Mouse (Mus musculus): Measurements from ENCODE around the gene Rcl1. TPM values are rescaled to one million over a fixed set of nuclear protein-coding genes. Genes with fewer than 3 reads are reported as not detected.

The Rcl1 gene
- total RNA-seq (2021): 1 to 10 TPM; 4.5 to 7.3 TPM

DNA sequence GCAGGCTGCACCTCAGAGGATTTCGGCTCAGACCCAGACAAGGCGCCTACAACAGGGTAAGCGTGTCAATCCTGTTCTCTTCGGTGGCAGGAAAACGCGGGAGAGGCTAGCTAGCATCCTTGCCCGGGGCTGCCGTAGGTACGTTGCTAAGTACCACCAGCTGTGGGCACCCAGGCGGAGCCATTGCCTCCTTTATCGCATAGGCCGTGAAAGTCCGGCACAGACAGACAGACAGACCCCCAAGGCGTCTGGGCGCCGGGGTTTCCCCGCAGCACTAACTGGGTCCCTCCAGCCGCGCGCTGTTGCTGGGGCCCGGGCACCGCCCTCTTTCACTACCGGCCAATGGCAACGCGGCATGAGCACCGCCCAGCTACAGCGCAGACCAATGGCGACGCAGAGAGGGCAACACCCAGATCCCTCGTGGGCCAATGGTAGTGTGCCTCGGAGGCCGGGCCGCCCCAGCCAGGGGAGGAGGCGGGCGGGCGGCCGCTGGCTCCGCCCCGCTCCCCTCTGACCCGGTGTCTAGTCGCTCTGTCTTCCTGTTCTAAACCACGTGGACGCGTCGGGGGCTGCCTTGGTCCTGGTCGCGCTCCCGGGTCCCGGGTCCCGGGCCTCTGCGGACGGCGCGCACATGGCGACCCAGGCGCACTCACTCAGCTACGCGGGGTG lies at the start of gene Rcl1:
Gene Rcl1 (plus strand): TSS at position 502 of the 669 bp plus-strand sequence.
- intact Hi-C loops (cut with DNase I): loop anchor here (2.0 to 10.0 kb wide), 4 partner anchors 32 to 934 kb away; partner anchors contain the start of gene Uhrf2
- DNase-seq: peak; percentile 93 to 94

DNA sequence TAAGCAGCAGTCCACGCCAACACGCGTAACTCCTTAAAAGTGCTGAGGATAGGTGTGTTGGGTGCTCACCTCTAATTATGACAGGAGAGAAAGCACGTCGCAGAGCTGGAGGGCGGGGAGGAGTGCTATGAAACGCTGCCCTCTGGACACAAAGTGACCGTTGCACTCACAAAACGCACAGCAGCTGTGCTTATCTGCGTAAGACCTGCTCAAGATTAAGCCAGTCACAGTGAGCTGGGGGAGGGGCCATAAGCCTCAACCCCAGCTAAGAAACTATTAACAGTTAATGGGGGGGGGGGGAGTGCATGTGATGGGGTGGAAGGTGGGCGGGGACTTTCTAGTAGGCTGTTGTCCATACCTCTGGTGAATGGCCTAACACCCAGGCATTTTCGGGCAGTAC lies 48.4 kb upstream of the Rcl1 start:
- intact Hi-C loops (cut with DNase I): no loop called here
- DNase-seq: no peak

DNA sequence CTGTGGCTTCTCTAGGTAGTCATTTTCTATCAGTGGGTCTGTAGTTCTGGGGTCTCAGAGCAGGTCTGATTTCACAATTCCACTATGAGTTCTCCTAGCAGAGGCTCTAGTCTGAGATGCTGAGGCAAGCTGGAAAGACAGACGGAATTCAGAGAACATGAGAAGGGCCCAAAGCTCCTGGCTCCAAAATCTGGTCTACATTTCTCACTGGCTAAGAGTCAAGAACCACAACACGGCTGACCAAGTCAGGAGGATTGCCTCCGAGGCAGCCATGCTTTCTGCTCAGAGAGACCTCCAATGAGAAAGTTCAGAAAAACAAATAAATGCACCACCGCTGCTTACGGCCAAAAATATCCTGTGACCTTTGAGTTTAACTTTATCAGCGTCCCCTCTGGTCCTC lies 46.6 kb upstream of the Rcl1 start:
- intact Hi-C loops (cut with DNase I): no loop called here
- no peak for DNase-seq

DNA sequence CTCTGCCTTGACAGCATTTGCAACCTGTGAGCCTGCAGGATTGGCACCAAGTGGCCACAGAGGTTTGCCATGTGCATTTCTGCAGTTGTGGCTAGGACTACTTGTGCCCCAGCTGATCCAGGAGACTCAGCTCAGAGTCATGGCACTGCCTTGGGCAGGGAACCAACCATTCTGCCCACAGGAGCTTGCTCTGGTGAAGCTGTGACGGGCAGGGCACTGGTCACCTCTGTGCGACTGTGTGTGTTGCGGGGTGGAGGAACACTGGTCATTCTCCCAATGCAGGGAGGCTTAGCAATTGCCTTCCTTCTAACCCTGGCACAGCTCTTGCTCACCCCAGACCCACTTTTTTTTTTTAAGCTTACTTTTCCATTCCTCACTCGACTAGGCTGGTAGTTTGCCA lies 45.7 kb upstream of the Rcl1 start:
- DNase-seq: no peak
- intact Hi-C loops (cut with DNase I): loop anchor here (5.0 kb wide), 1 partner anchor 278 kb away; no protein-coding TSS in a partner anchor

DNA sequence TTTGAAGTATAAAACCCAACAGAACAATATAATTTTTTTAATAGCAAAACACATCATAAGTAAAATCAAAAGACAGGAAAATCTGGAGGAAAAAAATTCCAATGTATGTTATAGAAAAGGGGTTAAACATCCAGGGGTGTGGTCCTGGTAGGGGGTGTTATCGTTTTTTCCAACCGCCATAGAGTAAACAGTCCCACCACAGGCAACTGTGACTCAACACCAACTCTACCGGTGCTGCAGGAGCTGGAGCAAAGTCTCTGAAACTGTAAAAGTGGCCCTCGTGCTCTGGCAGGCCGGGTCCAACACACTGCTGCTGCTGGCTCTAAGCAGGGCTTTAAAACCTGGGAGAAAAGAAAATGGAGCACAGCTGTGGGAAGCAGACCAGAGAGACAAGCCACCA lies 42.4 kb upstream of the Rcl1 start:
- intact Hi-C loops (cut with DNase I): loop anchor here (5.0 kb wide), 1 partner anchor 281 kb away; no protein-coding TSS in a partner anchor
- no peak for DNase-seq

DNA sequence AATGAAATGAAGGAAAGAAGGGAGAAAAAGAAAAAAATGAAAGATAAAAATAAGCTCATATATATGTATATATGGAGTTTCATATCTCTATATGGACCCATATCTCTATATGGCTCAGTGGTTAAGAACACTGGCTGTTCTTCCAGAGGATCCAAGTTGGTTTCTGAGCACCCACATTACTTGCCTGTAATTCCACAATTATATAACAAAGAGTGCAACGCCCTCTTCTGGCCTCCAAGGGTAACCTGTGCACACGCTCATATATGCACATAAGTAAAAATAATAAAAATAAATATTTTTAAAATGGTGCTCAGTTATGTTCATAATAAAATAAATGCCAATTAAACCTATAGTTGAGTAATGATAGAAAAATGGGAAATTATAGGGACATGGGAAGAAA lies 41.5 kb upstream of the Rcl1 start:
- DNase-seq: no peak
- intact Hi-C loops (cut with DNase I): loop anchor here (5.0 kb wide), 4 partner anchors 82 to 443 kb away; no protein-coding TSS in a partner anchor

DNA sequence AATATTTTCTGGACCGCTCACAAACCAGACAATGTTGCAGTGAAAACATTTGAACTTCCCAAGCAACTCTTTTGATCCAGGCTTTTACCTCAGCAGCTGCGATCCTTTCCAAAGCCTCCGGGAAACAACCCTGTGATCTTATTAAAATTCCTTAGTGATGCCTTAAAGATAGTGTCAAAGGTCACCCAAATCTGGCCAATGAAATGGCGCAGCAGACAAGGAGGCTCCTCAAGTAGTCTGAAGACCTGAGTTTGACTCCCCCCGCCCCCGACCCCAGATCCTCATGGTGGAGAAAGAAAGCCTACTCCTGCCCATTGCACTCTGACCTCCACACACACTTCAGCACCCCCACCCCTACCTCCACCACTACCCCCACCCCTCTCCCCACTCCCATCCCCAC lies 40.9 kb upstream of the Rcl1 start:
- no peak for DNase-seq
- intact Hi-C loops (cut with DNase I): loop anchor here (5.0 kb wide), 3 partner anchors 83 to 442 kb away; no protein-coding TSS in a partner anchor

DNA sequence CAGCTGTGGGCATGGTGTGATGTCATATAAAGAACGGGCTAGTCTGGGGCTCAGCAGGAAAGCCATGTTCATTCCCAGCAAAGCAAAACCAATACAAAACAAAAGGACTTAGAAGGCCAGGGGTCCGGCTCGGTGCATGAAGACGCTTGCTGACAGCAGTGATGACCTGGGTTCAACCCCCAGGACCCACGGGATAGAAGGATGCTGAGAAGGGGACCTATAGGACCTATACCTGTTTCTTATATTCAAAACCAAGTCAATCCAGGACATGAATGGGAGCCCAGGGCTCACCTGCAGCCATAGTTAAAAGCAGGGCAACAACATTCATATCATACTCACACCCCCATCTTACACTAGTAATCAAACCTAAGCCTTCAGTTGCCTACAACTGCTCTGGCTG lies 38.2 kb upstream of the Rcl1 start:
- intact Hi-C loops (cut with DNase I): loop anchor here (5.0 kb wide), 3 partner anchors 86 to 439 kb away; no protein-coding TSS in a partner anchor
- DNase-seq: no peak

DNA sequence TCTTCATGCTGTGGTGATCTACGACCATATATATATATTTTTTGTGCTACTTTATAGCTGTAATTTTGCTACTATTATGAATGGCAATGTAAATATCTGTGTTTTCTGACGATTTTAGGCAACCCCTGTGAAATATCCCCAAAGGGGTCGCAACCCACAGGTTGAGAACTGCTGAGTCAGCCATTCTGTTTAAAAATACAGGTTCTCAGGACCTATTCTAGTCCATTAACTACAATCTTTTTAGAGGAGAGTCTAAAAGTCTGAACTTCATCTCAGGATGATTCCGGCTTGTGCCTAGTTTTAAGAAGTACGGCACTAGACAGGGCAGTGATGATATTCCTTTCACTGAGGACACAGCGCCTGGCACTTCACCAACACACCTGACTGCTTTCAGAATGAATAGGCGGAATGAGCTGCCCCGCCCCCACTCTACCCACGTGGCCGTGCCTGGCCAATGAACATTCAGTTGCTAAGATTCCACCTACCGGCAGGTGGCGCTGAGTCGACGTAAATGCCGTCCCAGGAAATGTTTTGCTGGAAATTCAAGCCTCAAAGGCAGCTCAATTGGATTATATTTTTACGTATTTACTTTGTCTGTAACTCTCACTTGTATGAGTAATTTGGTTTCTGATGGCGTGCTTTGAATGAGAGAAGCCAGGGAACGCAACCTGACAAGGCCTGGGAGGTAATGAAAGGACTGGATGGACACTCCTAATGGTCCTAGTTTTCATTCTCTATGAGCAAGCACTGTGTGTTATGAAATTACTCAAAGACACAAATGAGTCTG lies 37.4 kb upstream of the Rcl1 start:
- DNase-seq: peak; percentile 93 to 95
- intact Hi-C loops (cut with DNase I): loop anchor here (1.0 to 5.0 kb wide), 6 partner anchors 86 to 439 kb away; no protein-coding TSS in a partner anchor

DNA sequence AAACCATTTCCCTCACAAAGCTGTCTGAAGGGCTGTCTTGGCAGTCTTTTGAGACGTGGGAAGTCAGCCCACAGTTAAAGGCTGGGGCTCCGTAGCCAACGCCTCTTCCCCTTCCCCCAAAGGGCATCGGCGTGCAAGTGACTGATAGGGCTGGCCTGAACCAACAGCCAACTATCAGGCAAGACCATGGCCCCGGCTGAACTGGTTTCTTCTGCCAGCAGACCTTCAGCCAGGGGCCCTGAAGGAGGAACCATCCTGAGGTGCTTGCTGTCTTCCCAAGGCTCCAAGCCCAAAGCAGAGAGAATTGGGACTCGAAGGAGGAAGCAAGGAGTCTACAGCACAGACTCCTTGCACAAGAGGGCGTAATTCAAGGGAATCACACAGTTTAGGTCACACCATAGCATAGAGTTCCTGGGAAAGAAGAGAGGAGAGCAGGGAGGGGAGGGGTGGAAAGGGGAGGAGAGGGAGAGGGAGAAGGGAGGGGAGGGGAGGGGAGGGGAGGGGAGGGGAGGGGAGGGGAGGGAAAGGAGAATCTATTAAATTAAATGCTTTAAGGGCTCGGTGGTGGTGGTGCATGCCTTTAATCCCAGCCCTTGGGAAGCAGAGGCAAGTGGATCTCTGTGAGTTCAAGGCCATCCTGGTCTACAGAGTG lies 36.6 kb upstream of the Rcl1 start:
- intact Hi-C loops (cut with DNase I): loop anchor here (1.0 to 5.0 kb wide), 6 partner anchors 87 to 438 kb away; no protein-coding TSS in a partner anchor
- DNase-seq: peak; percentile 64 to 68

DNA sequence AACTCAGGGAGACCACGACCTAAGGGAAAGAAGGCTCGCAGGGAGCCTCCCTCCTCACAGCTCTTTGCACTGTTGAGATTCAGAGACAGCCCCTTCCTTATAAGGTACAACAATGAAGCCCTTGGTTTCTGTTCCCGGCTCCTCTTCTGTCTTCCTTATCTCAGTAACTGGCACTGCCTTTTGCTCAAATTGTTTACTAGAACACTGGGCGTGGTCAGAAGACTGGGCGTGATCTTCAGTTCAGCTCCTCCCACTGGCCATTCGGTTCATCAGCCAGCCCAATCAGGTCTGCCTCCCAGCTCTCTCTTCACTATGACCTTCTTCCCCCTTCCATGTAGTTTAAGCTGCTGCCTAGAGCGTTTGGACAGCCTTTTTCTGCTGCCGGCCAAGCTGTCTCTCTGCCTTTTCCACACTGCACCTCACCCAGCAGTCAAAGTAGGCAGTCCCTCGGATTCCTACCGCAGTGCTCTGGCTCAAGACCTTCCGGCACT lies 34.1 kb upstream of the Rcl1 start:
- DNase-seq: peak; percentile 80
- intact Hi-C loops (cut with DNase I): no loop called here

DNA sequence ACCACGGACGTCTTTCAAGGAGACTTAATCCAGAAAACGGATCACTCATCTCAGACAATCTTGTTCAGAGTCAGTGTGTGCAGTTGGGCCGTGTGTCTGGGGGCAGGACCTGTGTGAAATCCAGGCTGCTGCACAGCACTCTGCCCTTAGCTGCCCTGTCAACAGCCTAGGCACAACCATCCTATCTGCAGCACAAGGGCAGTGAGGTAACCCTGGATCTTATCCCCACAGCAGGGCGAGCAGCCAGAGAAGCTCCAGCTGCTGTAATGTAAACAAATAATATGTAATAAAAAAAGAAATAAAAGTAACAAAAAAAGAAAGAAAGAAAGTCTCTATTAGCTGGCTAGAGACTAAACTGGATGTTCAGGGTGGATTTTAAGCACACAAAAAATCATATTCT lies 32.0 kb upstream of the Rcl1 start:
- no peak for DNase-seq
- intact Hi-C loops (cut with DNase I): loop anchor here (2.0 kb wide), 1 partner anchor 32 kb away; the partner anchor contains the start of gene Rcl1

DNA sequence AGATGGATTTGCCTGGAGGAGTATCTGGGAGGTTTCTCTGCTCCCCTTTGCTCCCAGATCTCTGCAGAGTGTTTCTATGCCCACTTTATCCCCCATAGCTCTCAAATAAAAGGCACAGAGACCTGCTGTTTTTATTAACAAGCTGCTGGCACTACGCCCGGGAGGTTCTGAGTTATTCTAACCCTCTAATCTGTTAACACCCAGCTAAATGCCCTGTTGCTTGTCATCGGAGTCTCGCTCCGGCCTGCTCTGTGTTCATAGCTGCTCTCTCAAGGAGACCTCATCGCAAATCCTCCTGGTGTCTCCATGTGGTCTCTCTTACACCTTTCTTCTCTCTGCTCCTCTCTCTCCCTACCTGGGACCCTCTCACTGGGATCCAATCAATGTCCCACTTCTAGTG lies 26.4 kb upstream of the Rcl1 start:
- intact Hi-C loops (cut with DNase I): no loop called here
- peak; percentile 31 to 42 for DNase-seq

DNA sequence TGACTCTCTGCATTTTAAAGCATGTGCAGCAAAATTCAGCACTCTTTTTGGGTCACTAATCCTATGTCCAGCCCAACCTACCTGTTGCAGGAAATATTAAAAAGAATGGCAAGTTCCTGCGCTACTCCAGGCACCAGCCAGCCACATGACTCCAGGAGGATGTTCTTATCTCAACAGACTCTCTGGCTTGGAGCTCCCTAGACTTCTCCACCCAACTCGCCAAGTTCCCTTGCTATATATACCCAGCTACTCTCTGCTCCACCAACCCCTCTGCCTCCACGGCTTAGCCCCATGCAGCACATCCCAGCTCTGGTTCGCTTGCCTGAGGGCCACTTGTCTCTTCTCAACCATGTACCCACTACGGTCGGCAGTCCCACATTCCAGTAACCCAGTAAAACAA lies 12.5 kb upstream of the Rcl1 start:
- DNase-seq: no peak
- intact Hi-C loops (cut with DNase I): no loop called here

DNA sequence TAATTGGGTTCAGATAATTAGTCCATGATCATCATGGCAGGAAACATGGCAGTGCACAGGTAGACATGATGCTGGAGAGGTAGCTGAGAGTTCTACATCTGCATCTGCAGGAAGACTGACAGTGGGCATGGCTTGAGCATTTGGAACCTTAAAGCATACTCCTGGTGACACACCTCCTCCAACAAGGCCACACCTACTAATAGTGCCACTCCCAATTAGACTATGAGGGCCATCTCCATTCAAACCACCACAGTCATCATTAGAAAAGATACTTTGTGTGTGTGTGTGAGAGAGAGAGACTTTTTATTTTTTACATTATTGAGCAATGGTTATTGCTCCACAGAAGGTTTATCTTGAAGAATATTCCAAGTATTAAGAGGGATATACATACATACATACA lies 9.0 kb upstream of the Rcl1 start:
- DNase-seq: no peak
- intact Hi-C loops (cut with DNase I): no loop called here

DNA sequence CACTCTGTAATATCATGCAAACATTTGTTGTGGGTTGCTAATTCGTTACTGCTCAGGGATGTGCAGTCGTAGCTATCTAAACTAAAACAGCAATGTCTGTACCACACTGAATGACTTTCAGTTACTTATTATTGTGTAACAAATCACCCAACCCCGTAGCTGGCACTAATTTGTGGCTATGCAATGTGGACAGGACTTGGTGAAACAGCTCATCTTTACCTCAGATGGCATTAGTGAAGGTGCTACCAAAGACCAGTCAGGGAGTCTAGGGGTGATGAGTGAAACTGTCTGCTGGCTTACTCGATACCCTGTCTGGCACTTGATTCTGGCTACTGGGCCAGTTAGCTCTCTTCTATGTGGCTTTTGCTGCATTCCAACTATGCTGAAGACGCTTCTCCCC lies 2.1 kb upstream of the Rcl1 start:
- DNase-seq: no peak
- intact Hi-C loops (cut with DNase I): no loop called here

DNA sequence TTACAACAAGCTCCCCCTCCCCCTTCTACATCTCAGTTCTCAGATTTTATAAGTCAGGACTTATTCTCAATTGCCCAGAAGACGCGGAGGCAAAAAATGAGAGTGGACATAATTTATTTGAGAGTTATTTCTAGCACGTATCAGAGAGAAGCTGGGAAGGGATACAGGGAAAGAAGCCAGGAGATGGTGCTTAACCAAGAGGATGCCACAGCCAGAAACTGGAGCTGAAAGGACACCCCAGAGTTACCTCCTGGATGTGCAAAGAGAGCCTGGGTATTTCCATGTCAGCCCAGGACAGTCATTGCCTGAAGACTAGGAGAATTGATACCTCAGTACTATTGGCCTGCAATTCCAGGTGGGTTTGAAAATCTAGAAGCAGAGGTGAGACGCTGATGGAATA lies 1.6 kb upstream of the Rcl1 start:
- no peak for DNase-seq
- intact Hi-C loops (cut with DNase I): no loop called here

DNA sequence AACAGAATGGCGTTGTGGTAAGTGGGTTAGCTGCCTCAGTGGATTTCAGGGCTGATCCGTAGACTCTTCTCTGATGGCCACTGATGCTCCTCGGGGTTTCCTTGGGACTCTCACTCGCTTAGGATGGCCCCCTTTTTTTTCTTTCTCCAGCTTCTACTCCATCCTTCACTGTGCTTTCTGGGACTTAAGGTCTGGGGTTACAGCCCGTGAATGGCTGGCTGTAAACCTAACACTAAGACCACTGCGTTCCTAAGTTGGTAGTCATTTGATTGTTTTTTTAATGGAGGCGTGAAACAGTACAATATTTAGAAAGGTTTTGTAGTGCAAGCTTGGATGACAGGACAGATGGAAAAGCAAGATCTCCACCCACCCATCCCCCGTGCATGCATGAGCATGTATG lies 914 bp upstream of the Rcl1 start:
- intact Hi-C loops (cut with DNase I): loop anchor here (2.0 to 10.0 kb wide), 4 partner anchors 31 to 935 kb away; partner anchors contain the start of gene Uhrf2

DNA sequence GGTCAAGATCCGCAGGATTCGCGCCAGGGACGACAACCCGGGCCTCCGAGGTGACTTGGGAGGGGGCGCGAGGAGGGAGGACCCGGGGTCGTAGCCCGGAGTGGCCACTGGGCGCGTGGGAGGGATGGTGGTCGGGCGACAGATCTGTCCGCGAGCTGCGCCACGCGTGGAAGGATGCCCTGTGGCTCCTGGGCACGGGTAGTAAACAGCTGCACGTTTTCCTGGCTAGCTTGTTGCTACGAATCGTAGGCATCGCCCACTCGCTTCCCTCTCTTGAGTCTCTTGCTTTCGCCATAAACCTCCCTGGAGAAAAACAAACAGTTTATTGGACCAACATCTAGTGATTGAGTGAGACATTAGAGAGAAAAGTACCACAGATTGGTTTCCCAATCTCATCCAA lies 416 bp downstream of the Rcl1 start:
- no peak for DNase-seq
- intact Hi-C loops (cut with DNase I): loop anchor here (2.0 to 10.0 kb wide), 4 partner anchors 33 to 933 kb away; partner anchors contain the start of gene Uhrf2

More for the DNA sequence above, 914 bp upstream of the Rcl1 start:
- DNase-seq: no peak

DNA sequence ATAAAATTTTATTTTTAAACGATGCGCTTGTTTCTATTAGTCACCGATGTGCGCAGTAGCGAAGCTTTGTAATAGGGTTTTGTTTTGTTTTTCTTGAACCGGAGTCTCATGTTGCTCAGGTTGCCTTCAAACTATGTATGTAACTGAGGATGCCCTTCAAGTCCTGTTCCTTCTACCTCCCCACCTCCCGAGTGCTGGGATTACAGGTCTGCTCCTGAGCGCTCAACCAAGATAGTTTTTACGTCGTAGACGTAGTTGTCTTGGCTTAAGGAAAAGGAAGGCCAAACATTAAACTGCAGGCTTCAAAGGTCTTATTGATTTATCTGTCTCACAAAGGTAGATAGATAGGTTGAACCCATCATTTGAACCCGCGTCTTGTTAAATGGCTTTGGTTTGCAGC lies 923 bp downstream of the Rcl1 start:
- intact Hi-C loops (cut with DNase I): loop anchor here (5.0 to 10.0 kb wide), 2 partner anchors 115 to 933 kb away; partner anchors contain the start of gene Uhrf2

More for the DNA sequence above, 923 bp downstream of the Rcl1 start:
- no peak for DNase-seq

Measured in heart, postnatal 36 days (tissue).